ENCODE assay signal across 8 mouse cellular contexts in the genomic region with DNA sequence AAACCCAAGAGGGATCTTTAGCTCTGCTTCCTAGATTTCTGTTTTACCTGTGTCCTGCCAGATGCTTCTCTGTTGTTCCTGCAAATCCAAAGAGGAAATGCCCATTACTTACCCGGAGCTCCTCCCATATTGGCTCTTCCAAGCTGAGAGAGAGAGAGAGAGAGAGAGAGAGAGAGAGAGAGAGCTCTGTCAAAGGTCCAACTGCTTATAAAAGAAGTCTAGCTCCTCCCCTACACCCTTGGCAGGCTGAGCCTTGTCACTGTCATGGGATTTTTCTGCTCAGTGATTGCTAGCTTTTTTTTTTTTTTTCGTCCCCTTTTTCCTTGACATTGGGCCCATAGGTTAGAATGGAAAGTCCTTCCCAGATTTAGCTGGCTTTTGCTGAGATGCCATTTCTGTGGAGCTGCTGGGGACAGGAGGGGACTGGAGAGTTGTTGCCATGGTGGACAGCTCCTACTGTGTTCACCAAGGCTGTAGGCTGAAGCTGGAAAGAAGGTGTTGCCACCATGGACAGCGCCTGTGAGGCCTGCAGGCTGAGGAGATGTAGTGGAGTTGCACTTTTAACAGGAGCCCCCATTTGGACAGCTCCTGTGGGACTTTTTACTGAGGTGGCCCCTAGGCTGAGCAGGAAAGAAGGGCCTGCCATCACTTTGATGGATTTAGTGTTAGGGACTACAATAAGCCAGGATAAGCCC. TPM values are rescaled to one million over a fixed set of nuclear protein-coding genes. Genes with fewer than 3 reads are reported as not detected.
A peak's percentile ranks its signal among the peaks of the same experiment; 100 is the strongest.
DNase-seq lines count a peak whose midpoint lies in the region; ATAC-seq and TF ChIP-seq lines count a peak whose summit lies in the region.

No protein-coding gene starts in this region.

- H3K36me3 ChIP-seq in forebrain, embryonic 11.5 days (ENCODE audit: control insufficient read depth, insufficient read depth, low read length), result no peaks in the 10 kb centered on the region
- H3K36me3 ChIP-seq in forebrain, embryonic 16.5 days (ENCODE audit: control insufficient read depth, insufficient read depth), result no peaks in the 10 kb centered on the region
- no peaks in the 10 kb centered on the region for H3K36me3 ChIP-seq in embryonic facial prominence, embryonic 15.5 days
- H3K36me3 ChIP-seq in liver, postnatal 0 days (replicated peaks; ENCODE audit: insufficient read depth, low read length), result 0 out of 2 replicates have a peak, but pooled peaks cover 5% of the 10 kb centered on the region

- H3K9ac ChIP-seq in forebrain, embryonic 11.5 days (ENCODE audit: low read length), result no peak overlapping the region
- H3K9ac ChIP-seq in forebrain, embryonic 16.5 days (replicated peaks; ENCODE audit: low read depth, low read length), result no peak overlapping the region
- H3K9ac ChIP-seq in embryonic facial prominence, embryonic 15.5 days, result no peak overlapping the region
- H3K9ac ChIP-seq in liver, postnatal 0 days (replicated peaks), result no peak overlapping the region

- TF ChIP-seq CTCF in liver, postnatal 0 days (IDR thresholded peaks at IDR 0.05; ENCODE audit: low read depth), result no peak

- no peak overlapping the region for H3K4me3 ChIP-seq in forebrain, embryonic 11.5 days (ENCODE audit: low read depth, low read length)
- no peak overlapping the region for H3K4me3 ChIP-seq in forebrain, embryonic 16.5 days (replicated peaks; ENCODE audit: low read length)
- H3K4me3 ChIP-seq in embryonic facial prominence, embryonic 15.5 days (replicated peaks), result no peak overlapping the region
- no peak overlapping the region for H3K4me3 ChIP-seq in liver, postnatal 0 days (ENCODE audit: low read depth, low read length)

- no peaks in the 10 kb centered on the region for H3K27me3 ChIP-seq in forebrain, embryonic 11.5 days (ENCODE audit: control insufficient read depth, insufficient read depth, low read length)
- H3K27me3 ChIP-seq in forebrain, embryonic 16.5 days (replicated peaks; ENCODE audit: control insufficient read depth, insufficient read depth, low read length), result no peaks in the 10 kb centered on the region
- peaks cover 16% of the 10 kb centered on the region for H3K27me3 ChIP-seq in embryonic facial prominence, embryonic 15.5 days
- H3K27me3 ChIP-seq in liver, postnatal 0 days (ENCODE audit: insufficient read depth, low read length), result no peaks in the 10 kb centered on the region

- H3K9me3 ChIP-seq in forebrain, embryonic 11.5 days (ENCODE audit: control insufficient read depth, low read length), result no peaks in the 10 kb centered on the region
- H3K9me3 ChIP-seq in forebrain, embryonic 16.5 days (ENCODE audit: control insufficient read depth, low read length), result no peaks in the 10 kb centered on the region
- H3K9me3 ChIP-seq in embryonic facial prominence, embryonic 15.5 days (replicated peaks), result no peaks in the 10 kb centered on the region
- H3K9me3 ChIP-seq in liver, postnatal 0 days (ENCODE audit: low read length), result peaks cover 5% of the 10 kb centered on the region; the same call in 1 of the 2 replicates

- DNase-seq in forebrain, embryonic 11.5 days (ENCODE audit: low spot score), result peak; percentile 68
- DNase-seq in CD4-positive helper T cell, adult 2 months (ENCODE audit: low read depth, low spot score), result peak; percentile 65
- peak; percentile 61 for DNase-seq in liver, postnatal 0 days
- no peak for DNase-seq in layer of hippocampus, postnatal 14 days (ENCODE audit: low spot score in 2 of 2)
- DNase-seq in urinary bladder, postnatal 36 days (ENCODE audit: low spot score in 2 of 2), result no peak
- DNase-seq in right cerebral cortex, postnatal 4 days, result no peak

- no peak for ATAC-seq in forebrain, embryonic 11.5 days (replicated peaks; ENCODE audit: low FRiP score)
- ATAC-seq in forebrain, embryonic 16.5 days, result no peak
- ATAC-seq in embryonic facial prominence, embryonic 15.5 days (ENCODE audit: insufficient number of reproducible peaks, low FRiP score, low TSS enrichment, low read depth), result peak; percentile 29; the same call in 1 of the 2 replicates
- no peak for ATAC-seq in liver, postnatal 0 days

- H3K27ac ChIP-seq in forebrain, embryonic 11.5 days (ENCODE audit: low read depth, low read length), result no peak overlapping the region
- H3K27ac ChIP-seq in forebrain, embryonic 16.5 days (ENCODE audit: low read length), result no peak overlapping the region
- H3K27ac ChIP-seq in embryonic facial prominence, embryonic 15.5 days (replicated peaks), result no peak overlapping the region
- H3K27ac ChIP-seq in liver, postnatal 0 days (ENCODE audit: low read depth), result no peak overlapping the region

- no peak for TF ChIP-seq EP300 in liver, postnatal 0 days (IDR thresholded peaks at IDR 0.05; ENCODE audit: low read depth)

- H3K4me1 ChIP-seq in forebrain, embryonic 11.5 days (replicated peaks; ENCODE audit: control insufficient read depth, insufficient read depth, low read length), result no peaks in the 10 kb centered on the region
- no peaks in the 10 kb centered on the region for H3K4me1 ChIP-seq in forebrain, embryonic 16.5 days (replicated peaks; ENCODE audit: control insufficient read depth, insufficient read depth, low read length)
- no peaks in the 10 kb centered on the region for H3K4me1 ChIP-seq in embryonic facial prominence, embryonic 15.5 days
- H3K4me1 ChIP-seq in liver, postnatal 0 days (ENCODE audit: insufficient read depth), result no peaks in the 10 kb centered on the region

- WGBS in forebrain, embryonic 11.5 days, result 20% methylated on average over 3 of the region's 3 CpGs
- 16% methylated on average over 3 of the region's 3 CpGs for WGBS in forebrain, embryonic 16.5 days
- 28% methylated on average over 3 of the region's 3 CpGs for WGBS in embryonic facial prominence, embryonic 15.5 days
- 42% methylated on average over 3 of the region's 3 CpGs for WGBS in liver, postnatal 0 days (ENCODE audit: insufficient replicate concordance)

- H3K4me2 ChIP-seq in forebrain, embryonic 11.5 days (ENCODE audit: low read depth, low read length, severe bottlenecking), result no peak overlapping the region
- no peak overlapping the region for H3K4me2 ChIP-seq in forebrain, embryonic 16.5 days (ENCODE audit: low read length)
- no peak overlapping the region for H3K4me2 ChIP-seq in embryonic facial prominence, embryonic 15.5 days (replicated peaks)
- no peak overlapping the region for H3K4me2 ChIP-seq in liver, postnatal 0 days (ENCODE audit: low read depth, low read length)

RNA-seq across cellular contexts. Expression of gene H2-D1, which starts 7.3 kb away (rescaled TPM):
- polyA plus RNA-seq in forebrain, embryonic 11.5 days (2014; fragmentation: Nextera tagmentation; extraction: Ambion mirVana), result 45.8 and 51.2 TPM in 2 replicates
- 48.1 and 65.7 TPM in 2 replicates for polyA plus RNA-seq in forebrain, embryonic 16.5 days (2015; fragmentation: Nextera tagmentation; extraction: Ambion mirVana)
- 81.6 and 82.0 TPM in 2 replicates for polyA plus RNA-seq in embryonic facial prominence, embryonic 15.5 days (2015; fragmentation: Nextera tagmentation; extraction: Ambion mirVana)
- 256 and 291 TPM in 2 replicates for polyA plus RNA-seq in liver, postnatal 0 days (2015; fragmentation: Nextera tagmentation; extraction: Ambion mirVana)
- total RNA-seq in layer of hippocampus, postnatal 14 days (2021), result 10 to 100 TPM; 14.5 to 14.8 TPM

RNA-seq across cellular contexts. Expression of gene Ddx39b, which starts 28.3 kb away (rescaled TPM):
- 717 and 756 TPM in 2 replicates for polyA plus RNA-seq in forebrain, embryonic 11.5 days (2014; fragmentation: Nextera tagmentation; extraction: Ambion mirVana)
- polyA plus RNA-seq in forebrain, embryonic 16.5 days (2015; fragmentation: Nextera tagmentation; extraction: Ambion mirVana), result 466 and 471 TPM in 2 replicates
- polyA plus RNA-seq in embryonic facial prominence, embryonic 15.5 days (2015; fragmentation: Nextera tagmentation; extraction: Ambion mirVana), result 406 and 413 TPM in 2 replicates
- 79.6 and 87.2 TPM in 2 replicates for polyA plus RNA-seq in liver, postnatal 0 days (2015; fragmentation: Nextera tagmentation; extraction: Ambion mirVana)
- 100 to 1,000 TPM; 234 to 244 TPM for total RNA-seq in layer of hippocampus, postnatal 14 days (2021)

RNA-seq across cellular contexts. Expression of gene Nfkbil1, which starts 34.2 kb away (rescaled TPM):
- 4.3 and 5.5 TPM in 2 replicates for polyA plus RNA-seq in forebrain, embryonic 11.5 days (2014; fragmentation: Nextera tagmentation; extraction: Ambion mirVana)
- polyA plus RNA-seq in forebrain, embryonic 16.5 days (2015; fragmentation: Nextera tagmentation; extraction: Ambion mirVana), result 9.5 and 10.7 TPM in 2 replicates
- 11.8 and 12.7 TPM in 2 replicates for polyA plus RNA-seq in embryonic facial prominence, embryonic 15.5 days (2015; fragmentation: Nextera tagmentation; extraction: Ambion mirVana)
- polyA plus RNA-seq in liver, postnatal 0 days (2015; fragmentation: Nextera tagmentation; extraction: Ambion mirVana), result 4.1 and 4.4 TPM in 2 replicates
- total RNA-seq in layer of hippocampus, postnatal 14 days (2021), result 10 to 100 TPM; 13.2 to 14.5 TPM

RNA-seq across cellular contexts. Expression of gene Atp6v1g2, which starts 36.3 kb away (rescaled TPM):
- 12.1 and 14.2 TPM in 2 replicates for polyA plus RNA-seq in forebrain, embryonic 11.5 days (2014; fragmentation: Nextera tagmentation; extraction: Ambion mirVana)
- polyA plus RNA-seq in forebrain, embryonic 16.5 days (2015; fragmentation: Nextera tagmentation; extraction: Ambion mirVana), result 46.2 and 64.8 TPM in 2 replicates
- 4.1 and 4.4 TPM in 2 replicates for polyA plus RNA-seq in embryonic facial prominence, embryonic 15.5 days (2015; fragmentation: Nextera tagmentation; extraction: Ambion mirVana)
- polyA plus RNA-seq in liver, postnatal 0 days (2015; fragmentation: Nextera tagmentation; extraction: Ambion mirVana), result 0.98 and 1.3 TPM in 2 replicates
- total RNA-seq in layer of hippocampus, postnatal 14 days (2021), result 100 to 1,000 TPM; 485 to 488 TPM

RNA-seq across cellular contexts. Expression of gene Gm16181, which starts 49.2 kb away (rescaled TPM):
- 0.85 TPM in 1 of 2 replicates, not detected in the other for polyA plus RNA-seq in forebrain, embryonic 11.5 days (2014; fragmentation: Nextera tagmentation; extraction: Ambion mirVana)
- polyA plus RNA-seq in forebrain, embryonic 16.5 days (2015; fragmentation: Nextera tagmentation; extraction: Ambion mirVana), result 0.62 TPM in 1 of 2 replicates, not detected in the other
- polyA plus RNA-seq in embryonic facial prominence, embryonic 15.5 days (2015; fragmentation: Nextera tagmentation; extraction: Ambion mirVana), result 0.57 TPM in 1 of 2 replicates, not detected in the other
- 0.22 TPM in 2 replicates for polyA plus RNA-seq in liver, postnatal 0 days (2015; fragmentation: Nextera tagmentation; extraction: Ambion mirVana)
- total RNA-seq in layer of hippocampus, postnatal 14 days (2021), result not detected

Comparison
In these comparisons a context has a peak if more than half of its experiments do, and no peak if none do; other contexts are left out.
1. DNase-seq: peak in forebrain, embryonic 11.5 days (single experiment), CD4-positive helper T cell, adult 2 months (single experiment) and liver, postnatal 0 days (single experiment); none in layer of hippocampus, postnatal 14 days (0 of 2), urinary bladder, postnatal 36 days (0 of 2) and right cerebral cortex, postnatal 4 days (single experiment).